Mouse (Mus musculus) ES-Bruce4 (cell line): ENCODE results near the gene Lyst.

Experiments
- CTCF ChIP-seq: IDR thresholded peaks from one replicate; pipeline ENCODE4 v1.8.1; 2011; ENCODE audit warnings: low read depth, low read length
- POLR2A ChIP-seq: IDR thresholded peaks from one replicate; pipeline ENCODE4 v1.8.1; 2011; ENCODE audit warnings: low read length; ENCODE audit not compliant: insufficient read depth

- TF ChIP-seq POLR2A (no peak), CTCF (no peak)
Measured at GRCm38 (mm10) chr13:13671585-13672328, 81.6 kb downstream of the Lyst start.
